Mouse (Mus musculus) myocyte (in vitro differentiated cells): ENCODE results near the gene Slx1b. TPM values are rescaled to one million over a fixed set of nuclear protein-coding genes. Genes with fewer than 3 reads are reported as not detected.
"Not testable (repeated sequence)": the region's sequence is repeated elsewhere in the genome, so short reads cannot be mapped to it uniquely, and the experiment has no call there.

ENCODE experiments used
- H3K27me3 ChIP-seq: one replicate; pipeline ENCODE4 v1.6.1; 2011; ENCODE audit not compliant: control insufficient read depth, insufficient read depth, insufficient read length
- H3K36me3 ChIP-seq: one replicate; pipeline ENCODE4 v1.6.1; 2011; ENCODE audit not compliant: control insufficient read depth, insufficient read depth
- H3K4me2 ChIP-seq: one replicate; pipeline ENCODE4 v1.6.1; 2011; ENCODE audit warnings: low read depth, control low read depth
- H3K4me3 ChIP-seq: one replicate; pipeline ENCODE4 v1.5.1; 2011; ENCODE audit warnings: mild to moderate bottlenecking, control low read depth, moderate library complexity
- H3K79me2 ChIP-seq: one replicate; pipeline ENCODE4 v1.6.1; 2011; ENCODE audit not compliant: control insufficient read depth, insufficient read depth
- H3ac ChIP-seq: one replicate; pipeline ENCODE4 v1.6.1; 2011; ENCODE audit not compliant: control insufficient read depth, insufficient read length
- CEBPB ChIP-seq: IDR thresholded peaks from 2 replicates; pipeline ENCODE4 v1.6.1; 2011; ENCODE audit warnings: mild to moderate bottlenecking, moderate library complexity; ENCODE audit not compliant: poor library complexity, insufficient read depth, severe bottlenecking
- E2F4 ChIP-seq: IDR thresholded peaks from one replicate; pipeline ENCODE4 v1.6.1; 2011; ENCODE audit warnings: mild to moderate bottlenecking, control low read depth, moderate library complexity; ENCODE audit not compliant: insufficient read depth
- MAX ChIP-seq: IDR thresholded peaks from one replicate; pipeline ENCODE4 v1.6.1; 2011; ENCODE audit warnings: low read depth, mild to moderate bottlenecking, control low read depth
- MYOD1 ChIP-seq, 3 experiments: IDR thresholded peaks; one replicate each; pipeline ENCODE4 v1.6.1; 2011; ENCODE audit warnings: control low read depth in 2 of 3, low read depth in 2 of 3, mild to moderate bottlenecking in 2 of 3, moderate library complexity in 1 of 3; ENCODE audit not compliant: insufficient read length in 2 of 3, control insufficient read depth in 1 of 3
- MYOG ChIP-seq, 3 experiments: IDR thresholded peaks; one replicate each; pipeline ENCODE4 v1.6.1; 2011; ENCODE audit warnings: control low read depth in 2 of 3, low read depth in 2 of 3, mild to moderate bottlenecking in 2 of 3; ENCODE audit not compliant: insufficient read length in 2 of 3, control insufficient read depth in 1 of 3, insufficient read depth in 1 of 3
- POLR2A ChIP-seq: IDR thresholded peaks from one replicate; pipeline ENCODE4 v1.6.1; 2011; ENCODE audit warnings: low read depth, mild to moderate bottlenecking, control low read depth, moderate library complexity; ENCODE audit not compliant: insufficient read length
- POLR2AphosphoS2 ChIP-seq: IDR thresholded peaks from one replicate; pipeline ENCODE4 v1.6.1; 2011; ENCODE audit warnings: low read depth, control low read depth; ENCODE audit not compliant: insufficient read length
- REST ChIP-seq: IDR thresholded peaks from one replicate; pipeline ENCODE4 v1.6.1; 2011; ENCODE audit warnings: mild to moderate bottlenecking, control low read depth, moderate library complexity; ENCODE audit not compliant: insufficient read depth, insufficient read length
- SRF ChIP-seq: IDR thresholded peaks from one replicate; pipeline ENCODE4 v1.6.1; 2011; ENCODE audit warnings: low read depth; ENCODE audit not compliant: control insufficient read depth, insufficient read length
- TCF12 ChIP-seq: IDR thresholded peaks from one replicate; pipeline ENCODE4 v1.6.1; 2011; ENCODE audit warnings: mild to moderate bottlenecking, control low read depth; ENCODE audit not compliant: poor library complexity, insufficient read depth, severe bottlenecking
- TCF3 ChIP-seq: IDR thresholded peaks from one replicate; pipeline ENCODE4 v1.6.1; 2011; ENCODE audit warnings: low read depth, control low read depth; ENCODE audit not compliant: insufficient read length
- USF1 ChIP-seq: IDR thresholded peaks from one replicate; pipeline ENCODE4 v1.6.1; 2011; ENCODE audit warnings: low read depth, mild to moderate bottlenecking, control low read depth, moderate library complexity
- polyA plus RNA-seq: library from polyadenylated mRNA; unstranded; fragments of >200 nt; fragmentation: generic; extraction: Trizol; gene quantifications from one replicate; pipeline ENCODE4 v1.2.1, GENCODE M21; 2012; ENCODE audit warnings: missing spikeins

The Slx1b gene
- polyA plus RNA-seq, 1 experiment = 5.8 TPM

- H3K27me3 ChIP-seq = no peaks in the 10 kb centered on the region
- H3K4me3 ChIP-seq = no peak overlapping the region
- TF ChIP-seq POLR2AphosphoS2 (no peak), REST (no peak), TCF12 (no peak), USF1 (no peak), POLR2A (no peak), SRF (no peak), MYOD1 (IDR thresholded peaks at IDR 0.05; ENCODE audit: control insufficient read depth in 1 of 3, insufficient read length in 2 of 3, low read depth in 2 of 3) (no peak), MAX (no peak), E2F4 (no peak), TCF3 (no peak), MYOG (IDR thresholded peaks at IDR 0.05; ENCODE audit: control insufficient read depth in 1 of 3, insufficient read depth in 1 of 3, insufficient read length in 2 of 3, low read depth in 2 of 3) (no peak)
- peaks cover 7% of the 10 kb centered on the region for H3K79me2 ChIP-seq
- H3ac ChIP-seq = no peak overlapping the region
- no peak overlapping the region for H3K4me2 ChIP-seq
- H3K36me3 ChIP-seq = no peaks in the 10 kb centered on the region
Observed at GRCm38 (mm10) chr7:126691676-126692075, 3.9 kb downstream of the Slx1b start.

GRCm38 (mm10) chr7:126690737-126691136 is 4.8 kb downstream of the Slx1b start:
- Histone ChIP-seq H3ac (no peak overlapping the region), H3K27me3 (no peaks in the 10 kb centered on the region), H3K4me2 (no peak overlapping the region), H3K79me2 (no peaks in the 10 kb centered on the region), H3K4me3 (no peak overlapping the region), H3K36me3 (no peaks in the 10 kb centered on the region)
- TF ChIP-seq POLR2A = no peak
- no peak for TF ChIP-seq SRF
- no peak for TF ChIP-seq REST
- TF ChIP-seq TCF3 = no peak

GRCm38 (mm10) chr7:126689021-126689420 is 6.6 kb downstream of the Slx1b start:
- Histone ChIP-seq H3ac (no peak overlapping the region), H3K4me3 (no peak overlapping the region), H3K79me2 (no peaks in the 10 kb centered on the region), H3K4me2 (no peak overlapping the region), H3K36me3 (no peaks in the 10 kb centered on the region), H3K27me3 (no peaks in the 10 kb centered on the region)
- TF ChIP-seq MAX (no peak), POLR2AphosphoS2 (peak; percentile 24)

- TF ChIP-seq POLR2AphosphoS2 = peak; percentile 12
- not testable (repeated sequence) for H3ac ChIP-seq, H3K27me3 ChIP-seq, H3K4me3 ChIP-seq, H3K36me3 ChIP-seq, H3K4me2 ChIP-seq, H3K79me2 ChIP-seq
Observed at GRCm38 (mm10) chr7:126688156-126688555, 7.4 kb downstream of the Slx1b start.

GRCm38 (mm10) chr7:126681221-126681620 is 14.4 kb downstream of the Slx1b start:
- no peak for TF ChIP-seq USF1
- TF ChIP-seq POLR2A = no peak
- Histone ChIP-seq H3K27me3 (no peaks in the 10 kb centered on the region), H3K4me2 (no peak overlapping the region), H3K79me2 (no peaks in the 10 kb centered on the region), H3ac (no peak overlapping the region), H3K36me3 (no peaks in the 10 kb centered on the region), H3K4me3 (no peak overlapping the region)

- Histone ChIP-seq H3K27me3 (no peaks in the 10 kb centered on the region), H3K4me2 (no peak overlapping the region), H3K4me3 (no peak overlapping the region), H3K36me3 (no peaks in the 10 kb centered on the region), H3ac (no peak overlapping the region), H3K79me2 (no peaks in the 10 kb centered on the region)
- TF ChIP-seq POLR2A = no peak
- no peak for TF ChIP-seq MAX
- TF ChIP-seq POLR2AphosphoS2 = no peak
- TF ChIP-seq USF1 = no peak
- TF ChIP-seq TCF3 = no peak
- TF ChIP-seq E2F4 = no peak
- TF ChIP-seq REST = no peak
- TF ChIP-seq TCF12 = no peak
- TF ChIP-seq CEBPB = no peak
- TF ChIP-seq MYOD1 (IDR thresholded peaks at IDR 0.05; ENCODE audit: control insufficient read depth in 1 of 3, insufficient read length in 2 of 3, low read depth in 2 of 3) = no peak
Observed at GRCm38 (mm10) chr7:126679683-126680082, 15.9 kb downstream of the Slx1b start.
